Mouse (Mus musculus) forebrain, embryonic 11.5 days (tissue): Measurements from ENCODE around the gene Esr1. TPM values are rescaled to one million over a fixed set of nuclear protein-coding genes. Genes with fewer than 3 reads are reported as not detected.

ENCODE experiments used
- ATAC-seq: fragments of 200-750 bp; cut with Nextera tagmentation; replicated peaks from 2 replicates; pipeline ENCODE4 v1.8.0; 2017; ENCODE audit warnings: moderate TSS enrichment; ENCODE audit not compliant: low FRiP score
- DNase-seq: peaks from one replicate; pipeline ENCODE4 v3.0.0-alpha.2; 2017; ENCODE audit warnings: low spot score
- H3K27ac ChIP-seq: fragments of 300-500 bp; sonication (generic); 2 replicates; pipeline ENCODE4 v1.5.1; 2014; ENCODE audit warnings: low read depth, low read length
- H3K27me3 ChIP-seq: fragments of 300-500 bp; sonication (generic); 2 replicates; pipeline ENCODE4 v1.6.1; 2014; ENCODE audit warnings: mild to moderate bottlenecking, low read length, mixed read lengths; ENCODE audit not compliant: control insufficient read depth, insufficient read depth
- H3K36me3 ChIP-seq: fragments of 300-500 bp; sonication (generic); 2 replicates; pipeline ENCODE4 v1.6.1; 2014; ENCODE audit warnings: mild to moderate bottlenecking, low read length, moderate library complexity, mixed read lengths; ENCODE audit not compliant: control insufficient read depth, insufficient read depth
- H3K4me1 ChIP-seq: fragments of 300-500 bp; sonication (generic); replicated peaks from 2 replicates; pipeline ENCODE4 v1.6.1; 2014; ENCODE audit warnings: low read length, mixed read lengths; ENCODE audit not compliant: control insufficient read depth, insufficient read depth
- H3K4me2 ChIP-seq: fragments of 300-500 bp; sonication (generic); 2 replicates; pipeline ENCODE4 v1.6.1; 2014; ENCODE audit warnings: low read depth, mild to moderate bottlenecking, low read length, moderate library complexity, mixed read lengths; ENCODE audit not compliant: severe bottlenecking
- H3K4me3 ChIP-seq: fragments of 300-500 bp; sonication (generic); 2 replicates; pipeline ENCODE4 v1.5.1; 2014; ENCODE audit warnings: low read depth, low read length
- H3K9ac ChIP-seq: fragments of 300-500 bp; sonication (generic); 2 replicates; pipeline ENCODE4 v1.6.1; 2014; ENCODE audit warnings: low read length
- H3K9me3 ChIP-seq: fragments of 300-500 bp; sonication (generic); 2 replicates; pipeline ENCODE4 v1.6.1; 2016; ENCODE audit warnings: low read length, mixed read lengths; ENCODE audit not compliant: control insufficient read depth
- WGBS: fragments of 180-500 bp; shearing (Covaris S2); extraction: QIAGEN DNeasy Blood & Tissue Kit; methylation state at CpG from one replicate; pipeline ENCODE4 v1.1.7; 2014; 5-methylcytosine and 5-hydroxymethylcytosine counted together
- polyA plus RNA-seq: library from polyadenylated mRNA; unstranded; fragments of >200 nt; fragmentation: Nextera tagmentation; extraction: Ambion mirVana; gene quantifications from 2 replicates; pipeline ENCODE4 v1.2.1, GENCODE M21; 2014

The Esr1 gene
- polyA plus RNA-seq, 1 experiment from 2014 or later = 0.13 TPM

DNA sequence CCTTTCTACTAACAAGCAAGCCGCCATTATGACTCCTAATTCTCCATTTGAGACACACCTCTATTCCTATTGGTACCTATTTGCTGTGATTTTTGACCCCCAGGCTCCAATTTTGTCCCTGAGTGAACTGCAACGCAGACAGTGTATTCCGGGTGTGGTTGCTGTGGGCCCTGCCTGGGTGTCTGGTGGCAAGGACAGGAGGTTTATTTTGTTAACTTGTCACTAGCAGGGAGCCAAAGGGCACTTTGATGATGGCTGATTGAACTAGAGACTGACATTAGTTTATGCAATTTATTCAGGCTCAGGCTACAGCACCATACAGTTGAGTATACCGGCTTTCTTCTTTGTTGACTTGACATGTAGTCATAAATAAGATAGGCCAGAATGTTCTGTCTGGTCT is 13.2 kb downstream of the Esr1 start:
- DNase-seq (no peak), ATAC-seq (no peak)
- no peak overlapping the region for H3K4me3 ChIP-seq
- no peak overlapping the region for H3K4me2 ChIP-seq
- no peaks in the 10 kb centered on the region for H3K36me3 ChIP-seq
- H3K27me3 ChIP-seq = no peaks in the 10 kb centered on the region
- no peaks in the 10 kb centered on the region for H3K4me1 ChIP-seq
- H3K9ac ChIP-seq = no peak overlapping the region
- no peak overlapping the region for H3K27ac ChIP-seq
- H3K9me3 ChIP-seq = no peaks in the 10 kb centered on the region
- 92% methylated on average over 4 of the region's 4 CpGs for WGBS

DNA sequence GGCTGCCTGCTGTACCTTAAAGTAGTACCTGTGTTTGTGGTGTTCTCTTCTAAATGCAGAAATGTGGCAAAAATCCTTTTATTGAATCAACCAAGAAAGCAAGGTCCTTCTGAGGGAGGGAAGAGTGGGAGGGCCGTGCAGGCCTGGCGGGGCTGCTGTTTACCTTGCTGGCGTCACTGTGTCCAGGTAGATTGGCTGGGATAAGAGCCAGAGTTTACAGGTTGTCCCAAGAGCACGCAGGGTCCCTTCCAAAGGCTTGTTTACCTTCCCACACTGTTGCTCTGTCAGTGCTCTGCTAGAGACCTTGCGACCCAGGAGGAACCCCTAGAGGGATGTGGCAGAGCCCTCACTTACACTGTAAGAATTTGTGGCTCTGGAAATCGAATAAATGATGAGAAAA is 13.9 kb downstream of the Esr1 start:
- Histone ChIP-seq H3K9me3 (no peaks in the 10 kb centered on the region), H3K4me1 (no peaks in the 10 kb centered on the region), H3K27me3 (no peaks in the 10 kb centered on the region), H3K4me3 (no peak overlapping the region), H3K4me2 (no peak overlapping the region), H3K9ac (no peak overlapping the region), H3K27ac (no peak overlapping the region), H3K36me3 (no peaks in the 10 kb centered on the region)
- WGBS = 79% methylated on average over 6 of the region's 6 CpGs
- DNase-seq = no peak
- no peak for ATAC-seq

DNA sequence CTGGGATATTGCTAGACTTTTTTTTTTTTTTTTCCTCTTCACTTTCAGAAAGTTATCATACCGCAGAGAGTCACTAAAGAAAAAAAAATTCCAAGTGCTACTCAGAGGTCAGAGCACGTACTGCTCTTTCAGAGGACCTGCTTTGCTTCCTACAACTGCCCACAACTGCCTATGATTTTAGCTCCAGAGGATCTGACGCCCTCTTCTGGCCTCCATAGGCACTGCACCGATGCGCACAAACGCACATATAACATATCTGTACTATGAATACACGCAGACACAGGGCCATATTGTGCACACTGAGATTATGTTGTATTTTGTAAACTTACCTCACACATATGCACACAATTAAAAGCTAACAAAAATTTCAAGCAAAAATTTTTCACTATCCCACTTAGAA is 15.0 kb downstream of the Esr1 start:
- Histone ChIP-seq H3K4me3 (no peak overlapping the region), H3K4me2 (no peak overlapping the region), H3K9ac (no peak overlapping the region), H3K27me3 (no peaks in the 10 kb centered on the region), H3K27ac (no peak overlapping the region), H3K9me3 (no peaks in the 10 kb centered on the region), H3K36me3 (no peaks in the 10 kb centered on the region), H3K4me1 (no peaks in the 10 kb centered on the region)
- no peak for DNase-seq
- no peak for ATAC-seq
- 85% methylated on average over 7 of the region's 7 CpGs for WGBS

DNA sequence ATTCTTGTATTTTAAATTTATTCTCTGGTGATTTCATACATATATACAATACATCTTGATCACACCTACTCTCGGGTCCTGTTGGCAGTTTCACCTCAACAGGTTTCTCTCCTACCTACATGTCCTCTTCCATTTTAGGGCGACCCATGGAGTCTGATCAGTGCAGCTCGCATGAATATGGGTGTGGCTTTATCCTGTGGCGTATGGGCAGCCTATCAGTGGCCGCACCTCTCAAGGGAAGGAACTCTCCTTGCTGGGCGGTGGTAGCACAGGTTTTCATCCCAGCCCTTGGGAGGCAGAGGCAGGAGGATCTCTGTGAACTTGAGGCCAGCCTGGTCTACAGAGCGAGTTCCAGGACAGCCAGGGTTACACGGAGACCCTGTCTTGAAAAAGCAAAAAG is 15.6 kb downstream of the Esr1 start:
- no peak for ATAC-seq
- no peak overlapping the region for H3K4me2 ChIP-seq

DNA sequence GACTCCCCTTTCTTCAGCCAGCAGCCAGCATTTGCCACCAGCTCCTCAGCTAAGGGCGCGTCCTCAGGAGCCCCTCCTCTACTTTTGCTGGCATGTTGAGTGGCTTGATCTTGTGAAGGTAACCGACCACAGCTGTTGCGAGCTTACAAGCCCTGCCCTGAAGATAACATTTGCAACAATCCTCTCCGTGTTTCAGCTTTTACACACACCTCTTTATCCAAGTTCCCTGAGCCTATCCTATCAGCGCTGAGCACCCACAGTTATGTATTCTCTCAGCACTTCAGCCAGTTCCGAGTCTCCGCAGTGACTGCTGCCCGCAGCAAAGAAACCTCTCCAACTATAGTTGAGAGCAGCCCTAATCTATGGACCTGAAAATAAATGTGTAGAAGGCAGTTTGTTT is 16.0 kb downstream of the Esr1 start:
- Histone ChIP-seq H3K4me1 (no peaks in the 10 kb centered on the region), H3K27me3 (no peaks in the 10 kb centered on the region), H3K27ac (no peak overlapping the region), H3K36me3 (no peaks in the 10 kb centered on the region), H3K4me3 (no peak overlapping the region), H3K4me2 (no peak overlapping the region), H3K9ac (no peak overlapping the region), H3K9me3 (no peaks in the 10 kb centered on the region)
- ATAC-seq (no peak), DNase-seq (no peak)
- WGBS = 92% methylated on average over 9 of the region's 9 CpGs

More for the DNA sequence above, 15.6 kb downstream of the Esr1 start:
- Histone ChIP-seq H3K27ac (no peak overlapping the region), H3K9ac (no peak overlapping the region), H3K36me3 (no peaks in the 10 kb centered on the region), H3K4me3 (no peak overlapping the region), H3K27me3 (no peaks in the 10 kb centered on the region), H3K9me3 (no peaks in the 10 kb centered on the region), H3K4me1 (no peaks in the 10 kb centered on the region)
- WGBS = 92% methylated on average over 8 of the region's 8 CpGs
- DNase-seq = no peak

DNA sequence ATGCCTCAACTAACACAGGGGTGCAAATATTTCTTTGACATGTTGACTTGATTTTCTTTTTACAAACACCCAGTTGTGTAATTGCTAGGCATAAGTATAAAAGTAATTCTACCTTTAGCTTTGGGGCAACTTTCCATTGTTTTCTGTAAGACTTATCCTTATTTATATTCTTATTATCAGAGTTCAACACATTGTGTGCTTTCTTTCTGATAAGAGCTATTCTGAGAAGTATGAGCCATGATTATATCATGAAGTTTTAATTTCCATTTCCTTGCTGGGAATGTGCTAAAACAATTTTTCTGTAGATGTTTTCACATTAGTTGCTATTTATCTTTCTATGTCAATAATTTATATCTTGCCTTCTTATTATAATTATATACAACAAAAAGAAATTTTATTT is 17.9 kb downstream of the Esr1 start:
- DNase-seq = no peak
- H3K9me3 ChIP-seq = no peaks in the 10 kb centered on the region
- H3K4me2 ChIP-seq = no peak overlapping the region
- H3K9ac ChIP-seq = no peak overlapping the region
- no peak overlapping the region for H3K27ac ChIP-seq
- H3K4me3 ChIP-seq = no peak overlapping the region
- no peaks in the 10 kb centered on the region for H3K27me3 ChIP-seq
- H3K36me3 ChIP-seq = no peaks in the 10 kb centered on the region
- no peaks in the 10 kb centered on the region for H3K4me1 ChIP-seq
- ATAC-seq = no peak

DNA sequence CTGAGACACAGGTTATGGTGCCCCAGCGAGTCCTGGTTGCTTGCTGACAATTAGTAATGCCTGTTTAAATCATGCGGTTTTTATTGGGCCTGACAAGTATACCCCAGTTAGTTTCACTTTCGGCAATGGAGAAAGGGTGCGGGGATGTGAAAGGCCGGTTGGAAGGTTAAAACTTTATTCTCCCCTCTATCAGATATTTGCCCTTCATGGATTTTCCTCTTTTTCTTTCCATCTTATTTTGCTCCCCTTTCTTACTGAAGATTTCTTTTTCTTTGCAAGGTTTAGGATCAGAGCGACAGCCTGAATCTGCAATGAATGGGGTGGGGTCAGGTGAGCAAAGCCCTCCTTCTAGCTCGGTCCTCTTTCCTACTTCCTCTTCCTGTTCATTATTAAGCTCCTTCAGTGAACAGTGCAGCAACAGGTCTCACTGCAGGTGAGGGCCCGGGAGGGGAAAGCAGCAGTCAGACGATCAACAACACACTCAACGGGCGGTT is 20.9 kb downstream of the Esr1 start:
- DNase-seq (no peak), ATAC-seq (no peak)
- Histone ChIP-seq H3K9me3 (no peaks in the 10 kb centered on the region), H3K9ac (no peak overlapping the region), H3K4me2 (no peak overlapping the region), H3K36me3 (no peaks in the 10 kb centered on the region), H3K27me3 (no peaks in the 10 kb centered on the region), H3K27ac (no peak overlapping the region), H3K4me3 (no peak overlapping the region), H3K4me1 (no peaks in the 10 kb centered on the region)
- 81% methylated on average over 11 of the region's 11 CpGs for WGBS

DNA sequence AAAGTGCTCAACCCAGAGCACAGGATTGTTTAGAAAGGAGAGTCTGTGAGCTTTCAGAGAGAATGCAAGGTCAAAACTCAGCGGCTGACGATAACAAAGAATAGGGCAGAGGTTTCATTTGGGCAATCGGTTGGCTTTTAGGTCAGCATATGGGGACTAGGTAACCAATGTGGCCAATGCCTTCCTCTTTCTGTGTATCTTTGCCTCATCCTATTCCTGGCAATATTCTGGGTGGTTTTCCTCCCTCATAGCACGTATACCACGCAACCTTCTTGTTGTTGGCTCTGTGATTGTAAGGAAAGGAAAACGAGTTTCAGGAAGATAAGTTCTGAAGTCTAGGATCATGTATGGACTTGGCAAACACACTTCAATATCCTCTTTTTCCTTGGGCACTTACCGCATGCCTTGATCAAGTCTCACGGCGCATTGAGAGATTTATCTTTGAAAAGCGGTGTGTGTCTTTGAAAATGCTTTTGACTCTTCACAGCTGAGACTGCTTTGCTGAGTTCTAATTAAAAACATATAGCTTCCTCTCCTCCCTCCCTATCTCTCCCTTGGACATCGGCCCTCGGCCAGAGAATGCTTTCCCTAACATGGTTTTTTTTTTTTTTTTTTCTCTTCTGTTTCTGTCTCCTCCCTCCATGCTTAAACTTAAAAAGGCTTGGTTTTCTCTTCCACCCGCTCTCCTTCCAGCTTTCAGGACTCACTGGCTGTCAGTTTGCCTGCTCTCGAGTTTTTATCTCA is 22.1 kb downstream of the Esr1 start:
- H3K9me3 ChIP-seq = no peaks in the 10 kb centered on the region
- no peaks in the 10 kb centered on the region for H3K4me1 ChIP-seq
- H3K9ac ChIP-seq = no peak overlapping the region
- H3K4me3 ChIP-seq = no peak overlapping the region
- DNase-seq (no peak), ATAC-seq (no peak)
- H3K36me3 ChIP-seq = no peaks in the 10 kb centered on the region
- H3K4me2 ChIP-seq = no peak overlapping the region
- H3K27ac ChIP-seq = no peak overlapping the region
- H3K27me3 ChIP-seq = no peaks in the 10 kb centered on the region
- 78% methylated on average over 14 of the region's 14 CpGs for WGBS

DNA sequence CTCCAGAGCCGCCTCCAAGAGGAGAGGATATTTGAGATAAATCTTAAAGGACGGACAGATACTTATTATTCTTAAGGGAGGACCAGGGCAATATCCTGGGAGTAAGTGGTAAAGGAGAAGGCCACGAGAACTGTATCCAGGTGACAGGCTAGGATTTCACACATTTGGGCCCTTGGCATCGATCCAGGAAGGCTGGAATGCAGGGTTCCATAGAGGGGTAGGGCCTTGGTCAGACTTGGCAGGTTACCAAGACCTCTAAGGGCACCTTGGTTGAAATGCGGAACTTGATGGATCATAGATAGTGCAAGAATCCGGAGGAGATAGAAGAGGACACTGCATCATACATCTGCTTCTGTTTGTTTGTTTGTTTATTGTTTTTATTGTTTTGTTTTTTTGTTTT is 24.3 kb downstream of the Esr1 start:
- no peak for ATAC-seq
- H3K4me3 ChIP-seq = no peak overlapping the region

More for the DNA sequence above, 24.3 kb downstream of the Esr1 start:
- Histone ChIP-seq H3K9me3 (no peaks in the 10 kb centered on the region), H3K4me2 (no peak overlapping the region), H3K27ac (no peak overlapping the region), H3K4me1 (no peaks in the 10 kb centered on the region), H3K27me3 (no peaks in the 10 kb centered on the region), H3K36me3 (no peaks in the 10 kb centered on the region), H3K9ac (no peak overlapping the region)
- no peak for DNase-seq
- WGBS = 90% methylated on average over 6 of the region's 6 CpGs
